Mouse (Mus musculus) thymus, postnatal 14 days (tissue): ENCODE measurements around the gene Smcr8.

Experiments used
- DNase-seq: peaks from one replicate; pipeline ENCODE4 v3.0.0; 2021

The Smcr8 gene

DNA sequence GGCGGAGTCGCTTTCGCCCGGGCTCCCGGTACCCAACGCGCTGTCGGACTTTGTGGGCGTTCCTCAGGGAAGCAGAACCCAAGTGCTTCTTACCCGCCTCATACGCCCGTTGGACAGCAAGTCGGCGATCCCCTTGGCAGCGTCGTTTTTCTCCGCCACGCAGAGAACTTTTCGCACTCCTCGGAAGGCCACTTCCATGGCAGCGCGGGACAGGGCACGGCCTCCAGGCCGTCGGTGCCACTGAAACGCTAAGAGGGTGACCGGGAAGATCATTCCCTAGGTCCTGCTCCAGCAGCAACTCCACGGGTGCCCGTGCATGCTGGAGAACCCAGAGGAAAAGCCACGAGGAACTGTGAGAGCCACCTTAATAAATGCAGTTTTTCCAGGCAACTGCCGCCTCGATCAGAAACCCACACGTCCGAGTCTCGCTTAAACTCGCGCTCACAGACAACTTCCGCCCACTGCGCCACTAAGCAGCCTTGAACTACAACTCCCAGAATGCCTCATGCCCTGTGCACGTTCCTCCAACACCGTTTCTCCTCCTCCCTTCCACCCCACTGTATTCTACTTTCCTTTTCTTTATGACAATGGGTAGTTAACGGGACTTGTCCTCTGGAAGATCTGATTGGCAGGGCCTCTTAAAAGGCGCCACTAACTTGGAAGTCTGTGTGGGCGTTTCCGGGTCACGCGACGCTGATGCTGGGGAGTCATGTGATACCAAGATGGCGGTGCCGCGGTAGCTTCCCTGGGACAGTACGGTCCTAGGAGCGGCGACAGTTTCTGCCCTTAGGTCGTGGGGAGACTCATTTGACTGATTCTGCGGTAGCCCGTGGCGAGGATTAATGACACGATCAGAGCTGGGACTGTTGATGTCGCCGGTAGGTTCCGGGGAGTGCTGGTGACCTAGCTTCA is at the start of gene Smcr8, which contains the start of gene Top3a:
Smcr8 (plus strand) TSS at position 696 of the 912 bp plus-strand sequence.
Top3a (minus strand) TSS at position 537 of the 912 bp plus-strand sequence.
- peak; percentile 83 for DNase-seq

DNA sequence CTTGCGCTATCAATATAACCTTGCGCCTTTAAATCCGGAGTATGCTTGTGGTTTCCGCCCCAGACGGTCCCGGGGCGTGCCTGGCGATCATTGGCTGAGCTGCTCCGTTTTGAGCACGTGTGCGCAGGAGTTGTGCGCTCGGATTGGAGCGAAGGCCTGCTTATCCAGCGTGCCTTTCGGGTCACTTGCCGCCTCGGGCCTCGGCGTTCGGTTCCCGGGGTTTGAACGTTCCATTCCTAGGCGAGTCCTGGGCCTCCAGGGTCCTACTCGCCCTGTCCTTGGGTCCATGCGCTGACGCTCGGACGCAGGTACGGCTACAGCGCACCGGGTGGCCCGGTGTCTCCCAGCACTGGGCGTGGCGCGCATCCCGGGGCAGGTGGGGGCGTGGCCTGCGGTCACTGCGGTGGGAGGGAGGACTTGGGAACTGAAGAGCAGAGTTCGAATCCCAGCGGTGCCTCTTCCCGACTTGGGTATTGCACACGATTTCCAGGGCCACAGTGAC is 49.0 kb upstream of the Smcr8 start, which contains the start of gene Mief2:
Mief2 (plus strand) TSS at position 139 of the 502 bp plus-strand sequence.
- DNase-seq: peak; percentile 93

DNA sequence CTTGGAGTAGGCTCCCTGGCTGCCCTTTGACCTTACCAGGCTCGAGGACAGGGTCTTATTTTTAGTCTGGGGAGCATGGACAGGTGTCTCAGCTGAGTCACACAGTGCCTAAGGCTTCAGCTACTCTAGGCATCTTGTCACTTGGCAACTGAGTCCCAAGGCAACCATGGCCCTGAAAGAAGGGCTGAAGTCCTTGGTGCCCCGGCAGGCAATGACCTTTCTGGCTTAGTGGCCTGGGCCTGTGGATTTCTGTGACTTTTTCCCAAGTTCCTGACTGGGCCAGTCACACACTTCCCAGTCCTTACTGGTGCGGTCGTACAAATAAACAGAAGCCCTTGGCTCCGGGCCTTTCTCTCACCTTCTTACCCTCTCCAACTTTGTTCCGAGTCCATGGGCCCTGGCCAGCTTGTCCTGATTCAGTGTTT is 48.1 kb upstream of the Smcr8 start:
- no peak for DNase-seq

DNA sequence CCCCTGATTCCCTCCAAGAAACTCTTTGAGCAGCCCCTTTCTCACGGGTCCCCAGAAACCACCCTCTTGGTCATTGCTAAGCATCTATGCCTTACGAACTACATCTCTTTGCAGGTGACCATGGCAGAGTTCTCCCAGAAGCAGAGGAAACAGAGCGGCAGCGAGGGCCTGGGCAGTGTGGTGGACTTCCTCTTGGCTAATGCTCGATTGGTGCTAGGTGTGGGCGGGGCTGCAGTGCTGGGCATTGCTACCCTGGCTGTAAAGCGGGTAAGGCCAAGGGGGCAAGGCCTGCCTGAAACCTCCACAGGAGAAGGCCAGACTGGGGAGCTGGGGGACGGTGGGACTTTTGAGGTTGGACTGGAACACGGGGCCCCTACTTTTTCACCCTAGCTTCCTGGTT is 47.2 kb upstream of the Smcr8 start:
- no peak for DNase-seq

DNA sequence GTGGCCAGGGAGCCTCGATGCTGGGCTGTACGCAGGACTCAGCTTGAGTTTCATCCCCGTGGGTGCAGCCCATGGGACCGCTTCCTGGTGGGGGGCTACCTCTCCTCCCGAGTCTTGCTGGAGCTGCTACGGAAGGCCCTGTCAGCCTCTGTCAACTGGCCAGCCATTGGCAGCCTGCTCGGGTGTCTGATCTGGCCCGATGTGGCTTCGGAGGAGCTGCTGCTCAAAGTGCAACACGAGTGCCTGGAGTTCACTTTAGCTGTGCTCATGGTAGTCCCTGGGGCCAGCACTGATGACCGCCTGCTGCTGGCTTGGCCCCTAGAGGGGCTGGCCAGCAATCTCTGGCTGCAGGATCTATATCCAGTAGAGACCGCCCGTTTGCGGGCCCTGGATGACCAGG is 46.1 kb upstream of the Smcr8 start:
- DNase-seq: no peak

DNA sequence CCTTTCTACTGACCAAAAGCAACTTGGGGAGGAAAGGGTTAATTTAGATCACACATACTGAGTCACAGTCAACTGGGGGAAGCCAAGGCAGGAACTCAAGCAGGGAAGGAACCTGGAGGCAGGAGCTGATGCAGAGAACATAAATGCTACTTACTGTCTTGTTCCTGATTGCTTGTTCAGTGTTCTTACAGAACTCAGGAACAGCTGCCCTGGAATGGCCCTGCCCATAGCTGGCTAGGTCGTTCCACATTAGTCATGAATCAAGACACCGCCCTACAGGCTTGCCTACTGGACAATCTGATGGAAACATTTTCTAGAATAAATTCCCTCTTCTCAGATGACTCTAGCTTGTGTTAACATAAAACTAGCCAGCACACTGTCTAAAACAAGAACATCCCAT is 43.1 kb upstream of the Smcr8 start:
- DNase-seq: no peak

GRCm38 (mm10) chr11:60735191-60735590 is 42.1 kb upstream of the Smcr8 start:
- DNase-seq: no peak

- DNase-seq: no peak
Measured at GRCm38 (mm10) chr11:60736491-60736890, 40.8 kb upstream of the Smcr8 start.

GRCm38 (mm10) chr11:60737450-60737849 is 39.9 kb upstream of the Smcr8 start:
- DNase-seq: no peak

DNA sequence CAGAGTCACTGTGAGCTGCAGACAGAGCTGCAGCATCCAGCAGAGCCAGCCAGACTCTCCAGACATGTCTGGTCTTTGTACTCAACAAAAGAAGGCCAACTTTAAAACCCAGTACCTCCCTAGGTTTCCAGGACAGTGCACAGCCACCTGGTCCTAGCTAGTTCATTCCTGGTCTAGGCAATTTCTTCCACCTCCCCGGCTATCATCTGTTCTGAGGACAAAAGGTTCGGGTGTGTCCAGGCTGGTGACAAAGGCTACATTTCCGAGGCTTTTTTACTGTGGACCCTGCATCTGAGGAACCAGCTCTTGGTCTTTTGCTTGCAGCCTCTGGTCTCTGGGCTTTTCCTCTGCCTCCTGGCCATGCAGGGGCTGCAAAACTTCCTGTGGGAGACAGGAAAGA is 37.0 kb upstream of the Smcr8 start:
- no peak for DNase-seq

- DNase-seq: no peak
Measured at GRCm38 (mm10) chr11:60755570-60755969, 21.8 kb upstream of the Smcr8 start.

GRCm38 (mm10) chr11:60761681-60762080 is 15.6 kb upstream of the Smcr8 start:
- no peak for DNase-seq

GRCm38 (mm10) chr11:60766969-60767368 is 10.4 kb upstream of the Smcr8 start:
- DNase-seq: no peak

DNA sequence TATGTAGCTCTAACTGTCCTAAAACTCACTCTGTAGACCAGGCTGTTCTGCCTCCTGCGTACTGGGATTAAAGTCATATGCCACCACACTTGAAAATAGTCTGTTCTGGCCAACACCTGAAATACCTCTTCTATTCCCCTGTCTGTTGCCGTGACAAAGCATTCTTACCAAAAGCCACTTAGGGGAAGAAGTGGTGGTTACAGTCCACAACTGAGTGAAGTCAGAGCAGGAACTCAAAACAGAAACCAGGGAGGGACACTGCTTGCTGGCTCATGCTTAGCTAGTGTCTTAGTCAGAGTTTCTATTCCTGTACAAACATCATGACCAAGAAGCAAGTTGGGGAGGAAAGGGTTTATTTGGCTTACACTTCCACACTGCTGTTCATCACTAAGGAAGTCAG is 8.0 kb upstream of the Smcr8 start:
- no peak for DNase-seq

DNA sequence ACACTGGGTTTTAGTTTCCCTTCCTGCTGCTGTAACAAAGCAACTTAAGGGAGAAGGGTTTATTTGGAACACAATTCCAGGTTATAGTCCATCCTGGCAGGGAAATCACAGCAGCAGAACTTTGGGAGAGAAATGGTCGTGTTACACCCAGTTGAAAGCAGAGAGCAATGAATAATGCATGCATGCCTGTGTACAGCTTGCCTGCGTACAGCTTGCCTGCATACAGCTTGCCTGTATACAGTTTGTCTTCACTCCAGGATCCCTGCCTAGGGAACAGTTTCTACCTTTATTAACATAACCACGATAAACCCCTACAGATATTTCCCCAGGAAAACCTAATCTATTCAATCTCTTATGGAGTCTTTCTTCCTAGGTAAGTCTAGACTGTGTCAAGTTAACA is 6.5 kb upstream of the Smcr8 start:
- no peak for DNase-seq

DNA sequence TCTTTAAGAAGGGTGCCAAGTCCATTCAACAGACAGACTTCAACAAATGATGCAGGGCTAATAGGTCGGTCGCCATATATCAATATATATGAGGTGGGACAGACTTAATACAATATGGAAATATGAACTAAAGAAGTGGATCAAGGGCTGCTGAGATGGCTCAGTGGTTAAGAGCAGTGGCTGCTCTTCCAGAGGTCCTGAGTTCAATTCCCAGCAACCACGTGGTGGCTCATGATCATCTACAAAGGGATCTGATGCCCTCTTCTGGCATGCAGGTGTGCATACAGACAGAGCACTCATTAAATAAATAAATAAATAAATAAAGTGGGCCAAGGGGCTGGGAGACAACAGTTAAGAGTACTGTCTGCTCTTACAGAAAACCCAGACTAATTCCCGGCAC is 5.2 kb upstream of the Smcr8 start:
- DNase-seq: no peak

- no peak for DNase-seq
Measured at GRCm38 (mm10) chr11:60774158-60774689, 3.1 kb upstream of the Smcr8 start.

- no peak for DNase-seq
Measured at GRCm38 (mm10) chr11:60774841-60775240, 2.5 kb upstream of the Smcr8 start.

- DNase-seq: no peak
Measured at GRCm38 (mm10) chr11:60775578-60775977, 1.7 kb upstream of the Smcr8 start.

GRCm38 (mm10) chr11:60776107-60776828 is 1.1 kb upstream of the Smcr8 start:
- no peak for DNase-seq

DNA sequence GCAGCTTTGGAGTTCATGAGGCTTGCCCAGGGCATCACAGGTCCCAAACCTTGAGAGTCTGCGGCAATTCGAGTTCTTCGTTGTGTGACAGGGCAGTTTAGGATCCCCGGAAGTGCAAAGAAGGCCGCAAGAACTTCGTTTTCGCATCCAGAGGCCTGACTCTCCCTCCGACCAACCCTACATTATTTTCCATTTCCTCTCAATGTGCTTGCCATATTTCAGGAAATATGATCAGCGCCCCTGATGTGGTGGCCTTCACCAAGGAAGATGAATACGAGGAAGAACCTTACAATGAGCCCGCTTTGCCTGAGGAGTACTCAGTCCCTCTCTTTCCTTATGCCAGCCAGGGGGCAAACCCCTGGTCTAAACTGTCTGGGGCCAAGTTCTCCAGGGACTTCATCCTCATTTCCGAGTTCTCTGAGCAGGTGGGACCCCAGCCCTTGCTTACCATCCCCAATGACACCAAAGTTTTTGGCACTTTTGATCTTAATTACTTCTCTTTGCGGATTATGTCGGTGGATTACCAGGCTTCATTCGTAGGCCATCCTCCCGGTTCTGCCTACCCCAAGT is 562 bp downstream of the Smcr8 start:
- DNase-seq: no peak

- DNase-seq: no peak
Measured at GRCm38 (mm10) chr11:60779673-60780189, 2.4 kb downstream of the Smcr8 start.
